Mouse (Mus musculus): ENCODE measurements around the gene Ctu2. TPM values are rescaled to one million over a fixed set of nuclear protein-coding genes. Genes with fewer than 3 reads are reported as not detected.

Ctu2 gene
- polyA plus RNA-seq, 1 experiment from 2014 or later = 55.6 TPM

DNA sequence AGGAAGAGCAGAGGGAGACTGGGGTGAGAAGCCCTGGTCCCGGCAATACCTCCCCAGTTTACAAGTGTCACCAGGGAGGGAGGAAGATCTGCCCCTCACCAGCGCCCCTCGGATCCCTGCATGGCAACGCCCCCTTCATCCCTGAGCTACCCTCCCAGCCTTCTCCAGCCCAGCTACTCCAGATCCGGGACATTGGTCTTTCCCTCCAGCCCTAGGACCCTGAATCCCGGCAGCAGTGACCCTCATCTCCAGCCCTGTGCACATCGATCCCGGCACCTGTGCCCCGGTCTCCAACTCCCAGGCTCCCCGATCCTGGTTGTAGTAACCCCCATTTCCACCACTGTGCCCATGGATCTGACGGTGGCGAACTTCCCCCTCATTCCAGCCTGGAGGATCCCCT is 33.2 kb upstream of the Ctu2 start:
- Histone ChIP-seq H3K4me2 (peak overlapping the region; percentile 90), H3K36me3 (ENCODE audit: control insufficient read depth, insufficient read depth, low read length) (0 out of 2 replicates have a peak, but pooled peaks cover 7% of the 10 kb centered on the region), H3K4me3 (ENCODE audit: low read depth, low read length) (peak overlapping the region; percentile 58), H3K27ac (ENCODE audit: low read depth, low read length) (peak overlapping the region; percentile 16; the same call in 1 of the 2 replicates), H3K9me3 (ENCODE audit: control insufficient read depth, low read length) (no peaks in the 10 kb centered on the region), H3K9ac (ENCODE audit: low read depth, low read length) (peak overlapping the region; percentile 67), H3K4me1 (replicated peaks; ENCODE audit: control insufficient read depth, insufficient read depth, low read length) (peaks cover 19% of the 10 kb centered on the region), H3K27me3 (replicated peaks; ENCODE audit: control insufficient read depth, insufficient read depth, low read length) (no peaks in the 10 kb centered on the region)
- ATAC-seq (replicated peaks; ENCODE audit: low FRiP score) (no peak; the same call in 1 of the 2 replicates), DNase-seq (ENCODE audit: low spot score) (no peak)
- WGBS = 2% methylated on average over 12 of the region's 12 CpGs

DNA sequence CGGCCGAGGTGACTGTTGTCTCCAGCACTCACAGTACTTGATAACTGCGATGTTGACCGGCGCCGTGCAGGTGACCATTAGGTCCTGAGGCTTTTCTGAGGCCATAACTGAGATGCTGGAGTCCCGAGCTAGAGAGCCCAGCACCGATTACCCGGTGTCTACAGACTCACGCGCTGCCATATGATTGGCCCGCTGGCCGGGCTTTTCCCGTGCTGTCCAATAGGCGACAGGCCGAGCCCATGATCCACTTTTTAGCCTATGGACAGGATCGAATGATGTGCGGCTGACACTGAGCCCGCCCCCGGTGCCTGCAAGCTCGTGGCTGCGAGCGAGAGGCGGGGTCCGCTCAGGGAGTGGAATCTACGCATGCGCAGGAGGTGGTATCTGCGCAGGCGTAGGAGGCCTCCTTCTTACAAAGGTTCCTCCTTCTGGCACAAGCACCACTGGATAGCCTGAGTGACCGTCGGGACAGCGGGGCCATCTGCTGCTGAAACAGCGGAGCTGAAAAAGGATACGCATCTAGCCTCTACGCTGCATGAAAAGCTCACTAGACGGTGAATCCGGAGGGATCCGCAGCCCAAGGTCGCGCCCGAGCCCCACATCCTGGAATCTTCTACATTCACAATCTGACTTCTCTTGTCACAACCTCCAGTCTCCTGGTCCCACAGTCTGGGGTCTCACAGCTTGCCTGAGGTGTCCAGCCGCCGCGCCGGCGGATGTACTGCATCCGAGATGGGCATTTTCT is 32.5 kb upstream of the Ctu2 start, which contains the start of gene Mvd:
Mvd (minus strand) TSS at position 161 of the 745 bp plus-strand sequence.
- H3K36me3 ChIP-seq (ENCODE audit: control insufficient read depth, insufficient read depth, low read length) = 0 out of 2 replicates have a peak, but pooled peaks cover 3% of the 10 kb centered on the region
- peaks cover 14% of the 10 kb centered on the region for H3K4me1 ChIP-seq (replicated peaks; ENCODE audit: control insufficient read depth, insufficient read depth, low read length)
- H3K27ac ChIP-seq (ENCODE audit: low read depth, low read length) = peak within 1 kb of the TSS; percentile 85
- WGBS = under 1% methylated on average over 47 of the region's 47 CpGs
- ATAC-seq (replicated peaks; ENCODE audit: low FRiP score) = peak; percentile 99
- peak within 1 kb of the TSS; percentile 90 for H3K4me2 ChIP-seq
- peak within 1 kb of the TSS; percentile 76 for H3K9ac ChIP-seq (ENCODE audit: low read depth, low read length)
- peak; percentile 98 for DNase-seq (ENCODE audit: low spot score)
- peak within 1 kb of the TSS; percentile 58 for H3K4me3 ChIP-seq (ENCODE audit: low read depth, low read length)
- H3K27me3 ChIP-seq (replicated peaks; ENCODE audit: control insufficient read depth, insufficient read depth, low read length) = no peaks in the 10 kb centered on the region
- H3K9me3 ChIP-seq (ENCODE audit: control insufficient read depth, low read length) = no peaks in the 10 kb centered on the region

DNA sequence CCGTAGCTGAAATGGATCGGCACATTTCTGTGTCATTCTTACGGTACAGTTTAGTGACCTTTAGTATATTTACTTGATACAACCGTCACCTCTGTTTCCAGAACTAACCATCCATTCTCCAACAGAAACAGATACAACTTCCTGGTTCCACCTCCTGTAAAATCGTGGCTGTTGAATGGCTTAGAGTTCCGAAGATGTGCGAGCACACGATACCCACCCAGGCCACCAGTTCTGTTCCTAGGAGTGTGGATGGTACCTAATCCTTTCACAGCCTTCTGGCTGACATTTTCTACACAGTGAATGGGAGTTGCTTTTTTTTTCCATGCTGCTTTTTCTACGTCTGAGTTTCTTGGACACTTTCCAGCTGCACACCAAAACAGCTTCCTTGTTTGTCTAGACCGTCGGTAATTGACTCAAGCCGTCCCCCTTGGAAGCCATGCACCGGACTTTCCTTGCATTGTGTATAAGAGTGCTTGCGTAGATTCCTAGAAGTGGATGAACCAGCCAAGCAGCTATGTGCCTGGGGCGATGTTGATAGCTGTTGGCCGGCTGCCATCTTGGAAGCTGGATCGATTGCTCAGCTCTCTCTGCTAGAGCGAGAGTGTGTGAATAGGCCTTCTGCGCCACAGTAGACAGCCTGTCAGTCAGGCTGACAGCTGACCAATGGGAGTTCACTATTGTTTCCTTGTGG is 31.7 kb upstream of the Ctu2 start:
- H3K4me2 ChIP-seq = peak overlapping the region; percentile 90
- H3K36me3 ChIP-seq (ENCODE audit: control insufficient read depth, insufficient read depth, low read length) = 0 out of 2 replicates have a peak, but pooled peaks cover 3% of the 10 kb centered on the region
- no peaks in the 10 kb centered on the region for H3K27me3 ChIP-seq (replicated peaks; ENCODE audit: control insufficient read depth, insufficient read depth, low read length)
- H3K9ac ChIP-seq (ENCODE audit: low read depth, low read length) = peak overlapping the region; percentile 76
- peaks cover 14% of the 10 kb centered on the region for H3K4me1 ChIP-seq (replicated peaks; ENCODE audit: control insufficient read depth, insufficient read depth, low read length)
- WGBS = 32% methylated on average over 19 of the region's 19 CpGs
- DNase-seq (ENCODE audit: low spot score) = no peak
- no peaks in the 10 kb centered on the region for H3K9me3 ChIP-seq (ENCODE audit: control insufficient read depth, low read length)
- peak overlapping the region; percentile 58 for H3K4me3 ChIP-seq (ENCODE audit: low read depth, low read length)
- no peak for ATAC-seq (replicated peaks; ENCODE audit: low FRiP score)
- H3K27ac ChIP-seq (ENCODE audit: low read depth, low read length) = peak overlapping the region; percentile 85

DNA sequence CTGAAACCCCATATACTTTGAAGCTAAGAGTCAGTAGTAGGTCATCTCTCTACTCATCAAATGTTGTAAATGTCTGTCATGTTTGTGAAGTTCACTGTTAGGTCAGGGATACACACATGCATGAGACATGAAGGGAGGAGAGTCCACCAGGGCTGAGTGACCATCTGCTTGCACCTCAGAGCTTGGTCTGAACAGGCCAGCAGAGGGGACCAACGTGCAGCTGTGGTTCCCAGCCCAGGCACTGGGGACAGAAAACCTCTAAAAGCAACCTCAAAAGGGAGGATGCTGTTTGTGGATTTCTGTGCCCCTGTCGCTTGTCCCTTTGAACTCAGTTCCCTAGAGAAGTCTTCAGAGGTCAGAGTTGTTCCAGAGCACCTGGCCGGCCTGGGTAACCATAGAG is 30.7 kb upstream of the Ctu2 start:
- Histone ChIP-seq H3K9me3 (ENCODE audit: control insufficient read depth, low read length) (no peaks in the 10 kb centered on the region), H3K4me2 (peak overlapping the region; percentile 90), H3K4me3 (ENCODE audit: low read depth, low read length) (no peak overlapping the region), H3K4me1 (replicated peaks; ENCODE audit: control insufficient read depth, insufficient read depth, low read length) (peaks cover 14% of the 10 kb centered on the region), H3K9ac (ENCODE audit: low read depth, low read length) (no peak overlapping the region), H3K27me3 (replicated peaks; ENCODE audit: control insufficient read depth, insufficient read depth, low read length) (no peaks in the 10 kb centered on the region), H3K27ac (ENCODE audit: low read depth, low read length) (no peak overlapping the region), H3K36me3 (ENCODE audit: control insufficient read depth, insufficient read depth, low read length) (no peaks in the 10 kb centered on the region)
- WGBS = 63% methylated on average over 3 of the region's 3 CpGs
- DNase-seq (ENCODE audit: low spot score) = no peak
- ATAC-seq (replicated peaks; ENCODE audit: low FRiP score) = no peak

DNA sequence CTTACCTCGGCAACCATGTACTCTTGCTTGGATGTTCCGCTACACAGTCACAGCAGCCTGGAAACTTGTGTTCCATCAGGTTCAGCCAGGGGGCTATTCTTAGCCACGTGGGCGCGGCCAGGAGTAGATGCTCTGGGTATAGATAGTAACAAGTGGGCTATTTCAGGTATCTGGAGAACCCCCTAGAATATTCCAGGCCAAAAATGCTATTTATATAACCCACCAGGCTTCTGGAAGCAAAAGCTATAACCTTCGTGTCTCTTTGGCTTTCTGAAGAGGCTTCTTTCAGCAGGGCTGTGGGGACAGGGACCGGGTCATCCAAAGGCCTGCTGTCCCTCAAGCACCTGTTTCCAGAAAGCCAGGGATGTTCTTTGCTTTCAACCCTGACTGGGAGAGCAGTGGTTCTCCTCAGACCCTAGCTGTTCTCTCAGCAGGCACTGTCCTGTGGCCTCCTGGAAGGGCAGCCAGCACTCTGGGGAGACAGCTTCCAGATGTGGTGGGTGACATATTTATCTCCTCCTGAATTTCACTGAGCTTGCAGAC is 24.7 kb upstream of the Ctu2 start:
- no peak for ATAC-seq (replicated peaks; ENCODE audit: low FRiP score)
- H3K9ac ChIP-seq (ENCODE audit: low read depth, low read length) = no peak overlapping the region
- H3K4me2 ChIP-seq = no peak overlapping the region
- no peaks in the 10 kb centered on the region for H3K9me3 ChIP-seq (ENCODE audit: control insufficient read depth, low read length)
- H3K27ac ChIP-seq (ENCODE audit: low read depth, low read length) = no peak overlapping the region
- no peaks in the 10 kb centered on the region for H3K27me3 ChIP-seq (replicated peaks; ENCODE audit: control insufficient read depth, insufficient read depth, low read length)
- WGBS = 64% methylated on average over 7 of the region's 7 CpGs
- no peak overlapping the region for H3K4me3 ChIP-seq (ENCODE audit: low read depth, low read length)
- no peaks in the 10 kb centered on the region for H3K4me1 ChIP-seq (replicated peaks; ENCODE audit: control insufficient read depth, insufficient read depth, low read length)
- no peak for DNase-seq (ENCODE audit: low spot score)
- H3K36me3 ChIP-seq (ENCODE audit: control insufficient read depth, insufficient read depth, low read length) = no peaks in the 10 kb centered on the region

DNA sequence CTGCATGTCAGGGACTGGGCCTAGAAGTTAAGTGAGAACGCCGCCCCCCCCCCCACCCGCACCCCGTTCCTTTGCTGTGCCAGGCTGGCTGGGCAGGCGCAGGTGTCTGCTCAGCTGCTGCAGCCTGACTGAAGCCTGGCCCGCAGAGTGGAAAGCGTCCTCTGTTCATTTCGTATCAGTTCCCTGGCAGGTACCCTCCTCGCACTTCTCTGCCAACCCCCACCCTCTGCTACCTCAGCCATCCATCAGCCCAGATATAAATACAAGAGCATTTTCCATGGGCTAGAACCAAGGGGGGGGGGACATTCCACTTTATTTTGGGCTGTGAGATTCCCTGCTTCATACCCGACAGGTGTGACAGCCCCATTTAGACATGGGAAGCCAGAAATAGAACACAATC is 23.8 kb upstream of the Ctu2 start:
- no peak for DNase-seq (ENCODE audit: low spot score)
- WGBS = 86% methylated on average over 10 of the region's 10 CpGs
- H3K4me1 ChIP-seq (replicated peaks; ENCODE audit: control insufficient read depth, insufficient read depth, low read length) = no peaks in the 10 kb centered on the region
- no peak overlapping the region for H3K27ac ChIP-seq (ENCODE audit: low read depth, low read length)
- no peak overlapping the region for H3K9ac ChIP-seq (ENCODE audit: low read depth, low read length)
- peaks cover 3% of the 10 kb centered on the region for H3K27me3 ChIP-seq (replicated peaks; ENCODE audit: control insufficient read depth, insufficient read depth, low read length)
- no peak overlapping the region for H3K4me3 ChIP-seq (ENCODE audit: low read depth, low read length)
- no peaks in the 10 kb centered on the region for H3K9me3 ChIP-seq (ENCODE audit: control insufficient read depth, low read length)
- H3K4me2 ChIP-seq = no peak overlapping the region
- ATAC-seq (replicated peaks; ENCODE audit: low FRiP score) = no peak
- H3K36me3 ChIP-seq (ENCODE audit: control insufficient read depth, insufficient read depth, low read length) = no peaks in the 10 kb centered on the region

DNA sequence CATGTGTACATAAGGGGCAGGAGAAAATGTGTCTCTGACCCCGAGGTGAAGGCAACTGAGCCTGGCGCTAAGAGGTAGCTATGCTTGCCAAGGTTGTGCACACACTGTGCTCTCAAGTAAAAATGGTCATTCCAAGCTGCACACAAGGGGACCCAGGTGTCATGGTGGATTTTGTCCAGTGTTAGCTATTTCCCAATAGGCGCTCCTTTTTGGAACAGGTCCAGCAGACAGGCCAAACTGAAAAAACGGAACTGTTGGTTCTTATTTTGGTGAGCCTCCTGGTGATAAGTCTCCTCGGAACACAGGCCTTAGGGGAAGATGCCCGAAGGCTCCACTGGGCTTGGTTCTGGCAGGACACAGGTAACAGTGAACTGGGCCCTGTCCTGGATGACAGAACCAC is 21.5 kb upstream of the Ctu2 start:
- no peak overlapping the region for H3K27ac ChIP-seq (ENCODE audit: low read depth, low read length)
- ATAC-seq (replicated peaks; ENCODE audit: low FRiP score) = no peak
- no peak overlapping the region for H3K4me3 ChIP-seq (ENCODE audit: low read depth, low read length)
- no peaks in the 10 kb centered on the region for H3K36me3 ChIP-seq (ENCODE audit: control insufficient read depth, insufficient read depth, low read length)
- no peaks in the 10 kb centered on the region for H3K9me3 ChIP-seq (ENCODE audit: control insufficient read depth, low read length)
- no peaks in the 10 kb centered on the region for H3K4me1 ChIP-seq (replicated peaks; ENCODE audit: control insufficient read depth, insufficient read depth, low read length)
- 84% methylated on average over 6 of the region's 6 CpGs for WGBS
- peaks cover 14% of the 10 kb centered on the region for H3K27me3 ChIP-seq (replicated peaks; ENCODE audit: control insufficient read depth, insufficient read depth, low read length)
- no peak overlapping the region for H3K4me2 ChIP-seq
- DNase-seq (ENCODE audit: low spot score) = no peak
- H3K9ac ChIP-seq (ENCODE audit: low read depth, low read length) = no peak overlapping the region

DNA sequence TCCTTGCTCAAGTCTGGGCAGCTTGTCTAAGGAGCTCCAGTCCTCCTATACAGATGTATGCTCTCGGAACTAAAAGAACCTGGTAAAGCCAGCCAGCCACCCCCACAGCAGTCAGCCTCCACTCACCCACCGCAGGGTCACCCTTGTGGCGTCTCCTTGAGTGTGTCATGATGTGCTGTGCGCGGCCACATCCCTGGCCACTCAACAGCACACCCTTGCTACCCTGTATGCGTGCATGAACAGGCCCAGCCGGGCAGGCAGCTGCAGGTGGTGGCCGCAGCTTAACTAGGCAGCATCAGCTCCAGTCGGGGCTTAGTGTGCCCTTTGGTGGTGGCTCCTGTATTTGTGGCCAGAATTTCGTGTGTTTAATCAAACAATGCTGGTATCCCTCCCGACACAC is 18.8 kb upstream of the Ctu2 start:
- DNase-seq (ENCODE audit: low spot score) (no peak), ATAC-seq (replicated peaks; ENCODE audit: low FRiP score) (no peak)
- Histone ChIP-seq H3K4me3 (ENCODE audit: low read depth, low read length) (no peak overlapping the region), H3K4me2 (no peak overlapping the region), H3K36me3 (ENCODE audit: control insufficient read depth, insufficient read depth, low read length) (no peaks in the 10 kb centered on the region), H3K27me3 (replicated peaks; ENCODE audit: control insufficient read depth, insufficient read depth, low read length) (peaks cover 35% of the 10 kb centered on the region), H3K4me1 (replicated peaks; ENCODE audit: control insufficient read depth, insufficient read depth, low read length) (peaks cover 10% of the 10 kb centered on the region), H3K9me3 (ENCODE audit: control insufficient read depth, low read length) (no peaks in the 10 kb centered on the region), H3K27ac (ENCODE audit: low read depth, low read length) (no peak overlapping the region), H3K9ac (ENCODE audit: low read depth, low read length) (no peak overlapping the region)
- 73% methylated on average over 11 of the region's 11 CpGs for WGBS
